Mouse (Mus musculus) urinary bladder, postnatal 4 days (tissue): ENCODE measurements around the gene Lats1.
"Not testable (repeated sequence)": the region's sequence is repeated elsewhere in the genome, so short reads cannot be mapped to it uniquely, and the experiment has no call there.

Source experiments
- DNase-seq, 2 experiments: peaks; one replicate each; pipeline ENCODE4 v3.0.0; 2021 to 2022; ENCODE audit warnings: low spot score in 2 of 2

The Lats1 gene

DNA sequence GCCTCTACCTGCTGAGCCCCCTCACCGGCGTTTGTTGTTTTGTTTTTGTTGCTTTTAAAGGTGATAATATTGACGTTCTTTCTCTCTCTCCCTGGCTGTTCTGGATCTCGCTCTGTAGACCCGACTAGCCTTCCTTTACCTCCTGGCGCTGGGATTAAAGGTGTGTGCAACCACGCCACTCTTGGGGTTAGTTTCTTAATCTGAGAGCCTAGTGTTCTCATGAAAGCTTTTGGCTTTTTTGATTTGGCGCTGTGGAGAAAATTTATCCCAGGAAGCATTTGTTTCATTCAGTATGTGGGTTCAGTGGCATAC lies 45.4 kb downstream of the Lats1 start:
- no peak for DNase-seq

DNA sequence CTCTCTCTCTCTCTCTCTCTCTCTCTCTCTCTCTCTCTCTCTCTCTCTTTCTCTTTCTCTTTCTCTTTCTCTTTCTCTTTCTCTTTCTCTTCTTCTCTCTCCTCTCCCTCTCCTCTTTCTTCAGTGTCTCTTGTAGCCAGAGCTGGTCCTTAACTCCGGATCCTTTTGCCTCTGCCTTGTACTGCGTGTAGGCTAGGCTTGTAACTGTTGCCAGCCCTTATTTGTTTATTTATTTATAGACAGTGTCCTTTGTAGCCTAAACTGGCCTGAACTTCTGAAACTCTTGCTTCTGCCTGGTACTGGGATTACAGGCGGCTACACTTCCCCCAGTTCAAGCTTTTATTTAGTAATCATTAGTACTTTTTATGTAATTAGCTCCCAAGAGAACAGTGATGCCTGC lies 46.0 kb downstream of the Lats1 start:
- no peak for DNase-seq

DNA sequence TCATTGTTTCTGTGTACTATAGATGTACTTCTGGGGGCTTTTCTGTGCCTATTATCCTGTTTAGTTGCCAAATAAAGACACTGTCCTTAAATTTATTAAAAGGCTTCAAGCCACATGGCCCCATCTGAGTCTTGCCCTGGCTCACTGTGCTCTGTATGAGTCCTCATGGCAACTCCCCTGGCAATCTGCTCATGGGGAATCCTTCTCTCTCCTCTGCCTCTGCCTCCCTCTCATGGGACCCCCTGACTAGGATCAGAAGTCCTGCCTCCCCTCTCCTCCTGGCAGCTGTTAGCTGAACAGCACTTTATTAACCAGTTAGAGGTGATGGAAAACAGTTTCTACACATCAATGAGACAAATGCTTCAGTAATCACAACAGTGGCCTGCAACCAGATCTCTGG lies 50.6 kb downstream of the Lats1 start:
- no peak for DNase-seq

GRCm38 (mm10) chr10:7737122-7737521 lies 56.1 kb downstream of the Lats1 start:
- no peak for DNase-seq

- DNase-seq, result no peak
Measured at GRCm38 (mm10) chr10:7737914-7738313, 56.9 kb downstream of the Lats1 start.

GRCm38 (mm10) chr10:7745528-7745927 lies 64.5 kb downstream of the Lats1 start:
- DNase-seq, result not testable (repeated sequence)

DNA sequence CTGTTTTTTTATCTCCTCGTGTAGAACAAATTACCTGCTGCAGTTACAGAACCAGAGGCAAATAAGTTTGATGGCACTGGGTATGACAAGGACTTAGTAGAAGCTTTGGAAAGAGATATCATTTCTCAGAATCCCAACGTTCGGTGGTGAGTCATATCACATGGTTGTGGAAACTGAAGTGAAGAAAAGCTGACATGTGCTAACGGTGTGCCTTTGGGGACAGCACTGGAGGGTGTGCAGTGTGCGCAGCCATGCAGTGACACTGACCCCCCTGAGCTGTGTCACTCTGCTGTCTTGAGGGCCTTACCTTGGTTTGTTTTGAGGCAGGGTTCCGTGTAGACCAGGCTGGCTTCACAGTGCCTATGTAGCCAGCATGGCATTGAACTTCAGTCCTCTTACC lies 67.7 kb downstream of the Lats1 start:
- DNase-seq, result no peak

GRCm38 (mm10) chr10:7757544-7757943 lies 76.5 kb downstream of the Lats1 start:
- DNase-seq, result no peak
